Mouse (Mus musculus) skeletal muscle tissue, adult 2 months (tissue): ENCODE measurements around the gene Tspan17.

ENCODE experiments used
- DNase-seq: peaks from one replicate; pipeline ENCODE4 v3.0.0-alpha.2; 2012; ENCODE audit warnings: low read depth, low spot score

Tspan17 gene

GRCm38 (mm10) chr13:54805134-54805838 is 16.1 kb downstream of the Tspan17 start:
- no peak for DNase-seq

DNA sequence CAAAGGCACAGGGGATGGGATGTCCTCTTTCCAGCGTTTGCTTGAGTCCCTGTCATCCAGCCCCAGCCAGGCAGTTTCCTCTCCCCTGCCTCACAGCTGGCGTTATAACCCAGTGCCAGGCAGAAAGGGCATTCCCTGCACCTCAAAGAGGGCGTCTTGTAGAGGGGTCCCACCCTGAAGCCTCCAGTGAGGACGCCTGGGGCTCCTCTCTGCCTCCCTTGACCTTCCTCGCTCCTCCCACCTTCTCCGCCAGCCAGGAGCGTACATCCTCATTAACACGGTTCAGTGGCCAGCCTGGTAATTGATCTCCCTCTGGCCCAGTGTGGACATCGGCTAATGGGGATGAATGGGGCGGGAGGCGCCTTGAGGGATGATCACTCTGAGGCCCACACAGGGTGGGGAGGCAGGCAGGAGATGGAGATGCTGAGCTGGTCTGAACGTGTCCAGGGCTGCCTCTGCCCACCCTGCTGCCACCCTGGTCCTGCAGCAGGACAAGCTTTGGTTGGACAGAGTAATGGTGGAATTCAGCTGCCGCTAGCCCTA is 17.3 kb downstream of the Tspan17 start:
- no peak for DNase-seq

DNA sequence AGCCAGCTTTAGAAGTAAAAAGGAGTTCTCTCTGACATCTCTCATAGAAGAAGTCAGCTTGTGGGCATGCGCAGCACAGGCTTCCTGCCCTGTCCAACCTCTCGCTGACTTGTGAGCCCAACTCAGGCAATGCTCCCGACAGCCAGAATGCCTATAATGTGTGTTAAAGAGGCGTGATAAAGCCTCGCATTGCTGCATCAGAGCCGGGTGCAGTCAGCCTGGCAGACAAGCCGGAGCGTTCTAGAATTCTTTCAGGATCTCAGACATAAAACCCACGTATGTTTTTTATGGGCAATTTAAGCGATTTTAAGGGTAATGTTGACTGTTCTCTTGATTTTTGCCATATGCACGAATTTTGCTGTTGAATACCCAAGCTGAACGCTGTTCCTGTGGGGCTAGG is 18.9 kb downstream of the Tspan17 start:
- DNase-seq, result no peak

DNA sequence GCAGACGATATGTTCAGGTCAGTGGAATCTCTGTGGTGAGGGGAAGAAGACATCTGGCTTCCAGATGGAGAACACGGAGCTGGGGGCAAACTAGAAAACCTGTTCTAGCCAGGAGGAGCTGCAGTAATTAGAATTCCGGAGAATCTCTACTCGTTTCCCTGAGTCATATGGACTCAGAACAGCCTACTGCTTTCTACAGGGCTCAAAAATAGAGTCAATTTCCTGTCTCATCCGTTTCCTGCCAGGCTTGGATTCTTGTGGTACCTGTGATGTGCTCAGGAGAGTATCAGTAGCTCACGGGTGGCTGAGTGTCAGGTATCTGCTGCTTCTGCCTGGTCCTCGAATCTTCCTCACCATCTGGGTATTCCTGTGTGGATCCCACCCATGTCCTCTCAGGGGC is 22.3 kb downstream of the Tspan17 start:
- no peak for DNase-seq

DNA sequence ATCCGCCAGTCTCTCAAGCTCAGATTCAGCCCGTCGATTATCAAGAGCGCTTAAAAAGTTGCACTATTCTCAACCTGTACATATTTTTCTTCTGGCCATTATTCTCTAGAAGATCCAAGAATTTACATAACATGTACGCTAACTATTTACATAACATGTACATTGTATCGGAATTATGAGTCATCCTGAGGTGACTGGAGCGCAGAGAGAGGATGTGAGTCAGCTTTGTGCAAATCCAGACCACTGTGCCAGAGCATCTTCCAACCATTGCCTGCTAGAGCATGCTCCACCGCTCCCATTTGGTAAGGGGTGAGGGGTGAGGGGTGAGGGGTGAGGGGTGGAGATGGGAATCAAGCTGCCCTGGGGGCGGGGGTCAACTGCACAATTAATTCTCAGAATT is 24.2 kb downstream of the Tspan17 start:
- DNase-seq, result no peak

DNA sequence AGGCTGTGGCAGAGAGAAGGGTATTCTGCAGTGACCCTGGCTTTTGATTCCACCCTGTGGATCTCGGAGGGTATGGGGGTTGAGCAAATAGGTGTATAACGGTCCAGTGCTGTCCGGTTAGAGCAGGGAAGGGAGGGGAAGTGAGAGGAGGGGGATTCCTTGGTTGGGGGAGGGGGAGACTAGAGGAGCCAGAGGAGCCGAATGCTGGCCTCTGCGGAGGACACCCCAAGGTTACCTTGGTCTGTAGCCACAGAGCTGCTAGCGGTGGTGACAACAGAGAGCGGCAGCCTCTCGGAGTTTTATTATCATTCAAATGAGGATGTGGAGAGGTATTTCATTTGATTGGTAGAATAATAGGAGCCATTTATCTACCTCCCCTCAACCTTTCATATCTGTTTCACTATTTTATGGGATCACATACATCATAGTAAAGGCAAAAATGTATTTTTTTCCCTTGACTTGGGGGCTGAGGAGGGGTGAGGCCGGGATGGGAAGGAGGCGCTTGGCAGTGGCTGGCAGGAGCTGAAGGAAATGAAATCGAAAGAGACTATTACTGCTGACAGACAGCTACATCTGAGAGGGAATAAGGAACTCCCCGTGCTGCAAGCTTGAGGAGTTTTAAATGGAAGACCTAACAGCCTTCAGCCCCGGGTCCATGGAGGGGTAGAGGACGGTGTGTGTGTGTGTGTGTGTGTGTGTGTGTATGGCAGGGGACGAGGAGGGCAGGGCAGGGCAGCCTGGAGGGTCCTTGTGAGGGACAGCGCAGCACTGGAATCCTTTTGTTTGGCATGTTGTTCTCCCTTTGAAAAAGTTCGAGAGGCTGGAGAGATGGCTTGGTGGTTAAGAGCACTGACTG is 29.4 kb downstream of the Tspan17 start:
- DNase-seq, result no peak

GRCm38 (mm10) chr13:54821106-54821505 is 31.9 kb downstream of the Tspan17 start:
- DNase-seq, result no peak

- DNase-seq, result no peak
Observed at GRCm38 (mm10) chr13:54821931-54822330, 32.8 kb downstream of the Tspan17 start.

DNA sequence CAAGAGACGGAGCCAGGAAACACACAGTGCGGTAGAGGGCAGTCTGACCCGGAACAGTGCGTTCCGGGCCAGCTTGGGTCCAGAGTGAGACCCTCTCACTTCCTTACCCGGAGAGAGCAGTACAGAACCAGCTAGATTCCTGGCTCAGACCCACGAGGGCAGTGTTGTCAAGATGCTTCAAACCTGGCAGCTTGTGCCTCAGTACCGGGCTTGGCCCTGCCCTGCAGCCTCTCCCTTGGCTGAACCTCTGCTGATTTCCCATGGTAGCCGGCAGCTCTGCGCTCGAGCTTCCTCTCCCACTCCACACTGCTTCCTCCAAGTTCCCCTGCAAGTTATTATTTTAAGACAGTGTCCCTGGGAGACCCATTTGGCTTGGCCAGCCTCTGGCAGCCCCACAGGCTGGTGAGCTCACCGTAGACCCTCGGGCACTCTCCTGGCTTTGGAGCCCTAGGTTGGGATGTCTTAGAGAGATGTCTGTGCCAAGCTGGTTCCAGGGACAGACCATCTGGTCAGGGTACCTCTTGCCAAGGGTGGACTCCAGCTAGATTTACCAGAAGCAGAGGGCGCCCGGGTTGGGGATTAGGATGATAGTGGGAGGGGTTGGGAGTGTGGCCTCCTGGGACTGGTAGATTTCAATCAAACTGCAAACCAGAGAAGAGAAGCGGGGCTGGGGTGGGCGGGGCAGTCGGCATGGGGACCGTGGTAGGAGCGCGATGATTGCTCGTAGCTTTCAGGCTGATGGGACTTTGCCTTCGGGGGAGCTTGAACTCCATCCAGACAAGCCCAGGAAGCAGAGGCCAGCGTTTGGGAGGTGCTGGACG is 35.1 kb downstream of the Tspan17 start:
- peak; percentile 25 for DNase-seq

- no peak for DNase-seq
Observed at GRCm38 (mm10) chr13:54827992-54828391, 38.8 kb downstream of the Tspan17 start.

GRCm38 (mm10) chr13:54828508-54828907 is 39.3 kb downstream of the Tspan17 start:
- no peak for DNase-seq

- DNase-seq, result no peak
Observed at GRCm38 (mm10) chr13:54829450-54829849, 40.3 kb downstream of the Tspan17 start.

DNA sequence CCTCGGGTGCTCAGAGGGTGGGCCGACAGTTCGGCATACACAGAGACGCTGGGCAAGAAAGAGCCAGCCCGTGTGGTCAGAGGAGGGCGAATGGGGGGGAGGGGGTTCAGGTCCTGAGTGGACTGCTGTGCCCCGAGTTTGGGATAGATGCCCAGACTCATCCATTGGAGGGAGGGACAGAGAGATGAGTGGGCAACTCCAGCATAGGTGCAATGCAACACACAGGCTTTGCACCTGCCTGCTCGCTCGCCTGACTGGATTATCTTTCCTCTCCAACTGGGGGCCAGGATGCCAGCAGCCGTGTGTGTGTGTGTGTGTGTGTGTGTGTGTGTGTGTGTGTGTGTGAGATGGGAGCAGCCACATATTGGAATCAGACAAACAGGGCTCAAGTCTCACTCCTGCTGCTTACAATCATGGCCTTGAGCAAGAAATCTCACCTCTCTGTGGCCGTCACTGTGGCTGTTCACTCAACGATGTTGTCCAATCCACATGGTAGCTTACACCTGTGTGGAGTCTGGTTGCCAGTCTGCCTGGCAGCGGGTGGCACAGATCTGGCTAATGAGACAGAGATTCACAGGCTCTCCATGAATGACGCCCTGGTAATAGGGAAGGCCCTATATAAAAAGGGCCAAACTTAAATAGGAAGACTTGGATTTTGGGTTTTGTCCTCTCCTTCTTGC is 47.3 kb downstream of the Tspan17 start:
- no peak for DNase-seq

GRCm38 (mm10) chr13:54837061-54837460 is 47.9 kb downstream of the Tspan17 start:
- DNase-seq, result no peak

DNA sequence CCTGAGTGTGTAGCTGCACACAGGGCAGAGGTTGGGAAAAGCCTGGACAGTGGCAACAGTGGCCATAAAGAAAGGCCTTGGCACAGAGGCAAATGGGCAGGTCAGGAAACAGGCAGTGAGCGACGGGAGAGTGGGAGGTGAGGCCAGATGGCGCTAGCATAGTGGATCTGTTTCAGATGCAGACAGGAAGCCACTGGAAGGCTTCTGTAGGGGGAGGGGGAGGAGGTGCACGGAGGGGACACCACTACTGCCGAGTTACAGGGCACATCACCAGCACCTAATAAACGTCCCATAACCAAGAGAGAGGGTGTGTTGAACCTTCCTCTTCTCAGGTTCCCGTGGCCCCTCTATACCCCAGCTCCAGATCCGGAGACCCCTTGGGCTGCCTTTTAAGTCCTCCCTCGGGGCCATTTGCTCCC is 48.3 kb downstream of the Tspan17 start:
- DNase-seq, result no peak

DNA sequence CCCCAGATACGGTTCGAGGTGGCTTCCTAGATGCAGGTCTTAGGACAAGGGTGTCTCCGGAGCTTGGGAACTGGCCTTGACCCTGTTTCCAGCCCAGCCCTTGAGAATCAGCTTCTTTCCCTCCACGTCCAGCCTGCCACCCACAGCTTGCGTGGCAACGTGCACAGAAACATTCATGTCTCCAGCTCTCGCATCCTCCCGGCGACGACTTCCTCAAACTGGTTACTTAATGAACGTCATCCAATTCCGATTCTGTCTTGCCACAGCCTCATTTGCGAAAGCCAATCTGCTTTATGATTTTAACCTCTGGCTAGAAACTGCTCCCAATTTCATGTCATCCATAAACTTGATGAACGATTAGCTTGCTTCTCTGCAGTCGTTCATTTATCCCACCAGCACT is 49.4 kb downstream of the Tspan17 start:
- no peak for DNase-seq

DNA sequence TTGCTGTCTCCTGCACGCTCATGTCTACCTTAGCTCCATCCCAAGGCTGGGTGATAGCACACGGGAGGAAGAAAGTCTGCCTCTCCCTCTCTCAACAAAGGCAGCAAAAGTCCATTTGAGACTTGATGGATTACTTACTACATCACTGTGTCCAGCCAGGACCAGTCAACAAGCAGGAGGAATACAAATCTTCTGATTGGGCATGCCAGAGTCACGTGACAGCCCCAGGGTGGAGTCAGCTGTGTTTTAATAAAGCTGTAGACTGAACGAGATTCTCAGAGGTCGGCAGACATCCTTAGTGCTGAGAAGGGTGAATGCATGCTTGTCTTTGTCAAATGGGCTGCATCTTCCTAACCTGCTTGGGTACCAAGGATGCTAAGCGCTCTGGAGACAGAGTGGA is 50.0 kb downstream of the Tspan17 start:
- DNase-seq, result no peak

DNA sequence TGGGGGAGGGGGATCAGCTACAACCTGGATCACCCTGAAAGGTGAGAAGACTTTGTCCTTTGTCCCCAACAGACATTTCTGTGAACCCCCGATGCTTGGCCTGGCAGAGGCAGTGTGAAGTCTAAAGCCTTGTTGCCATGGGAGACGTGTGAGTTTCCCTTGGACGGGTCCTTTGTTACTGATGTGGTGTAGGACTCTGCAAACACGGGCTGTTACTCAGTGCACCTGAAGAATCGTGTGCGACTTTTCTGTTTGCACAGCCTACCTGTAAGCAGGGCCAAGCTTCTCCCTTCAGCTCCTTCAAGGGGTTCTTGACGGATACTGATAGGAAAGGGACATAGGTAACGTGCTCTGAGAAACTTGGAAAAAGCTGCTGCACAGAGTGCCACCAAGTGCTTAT is 55.4 kb downstream of the Tspan17 start:
- no peak for DNase-seq
